Mouse (Mus musculus) heart, adult 10 weeks (tissue): Measurements from ENCODE around the gene Tmem132b. TPM values are rescaled to one million over a fixed set of nuclear protein-coding genes. Genes with fewer than 3 reads are reported as not detected.

Experiments used
- polyA plus RNA-seq: library from polyadenylated mRNA; stranded (reverse); fragments of 350-450 nt; fragmentation: Illumina TruSeq; extraction: RNeasy Lipid Tissue Mini Kit (QIAGEN cat#74804); gene quantifications from one replicate; pipeline ENCODE4 v1.2.3, GENCODE M21; 2014; ENCODE audit warnings: low read depth, low replicate concordance

The Tmem132b gene
- polyA plus RNA-seq, result not detected

GRCm38 (mm10) chr5:125531634-125532033 is at the start of gene Tmem132b:
Tmem132b (plus strand) TSS chr5:125531774.

Other genes starting within 250 kb of the Tmem132b start
- 28.7 TPM for gene Scarb1, start 190.7 kb upstream of the Tmem132b start, polyA plus RNA-seq
- gene Gm10382, start 142.5 kb upstream of the Tmem132b start, polyA plus RNA-seq, result 0.39 TPM
- 858 TPM for gene Ubc, start 141.6 kb upstream of the Tmem132b start, polyA plus RNA-seq
- gene Dhx37, start 97.7 kb upstream of the Tmem132b start, polyA plus RNA-seq, result 17.4 TPM
- gene Bri3bp, start 90.2 kb upstream of the Tmem132b start, polyA plus RNA-seq, result 36.6 TPM
- gene Aacs, start 56.0 kb upstream of the Tmem132b start, polyA plus RNA-seq, result 4.1 TPM